Mouse (Mus musculus) heart, embryonic 16.5 days (tissue): Measurements from ENCODE around the gene Prkcb. TPM values are rescaled to one million over a fixed set of nuclear protein-coding genes. Genes with fewer than 3 reads are reported as not detected.

Source experiments
- ATAC-seq: fragments of 200-750 bp; cut with Nextera tagmentation; replicated peaks from 2 replicates; pipeline ENCODE4 v1.8.0; 2017; ENCODE audit warnings: moderate number of reproducible peaks; ENCODE audit not compliant: insufficient read depth, low FRiP score; ENCODE audit errors: extremely low read depth
- H3K27ac ChIP-seq: fragments of 300-500 bp; sonication (generic); 2 replicates; pipeline ENCODE4 v1.5.1; 2014; ENCODE audit warnings: mild to moderate bottlenecking, low read length, control low read depth, moderate library complexity
- H3K27me3 ChIP-seq: fragments of 300-500 bp; sonication (generic); 2 replicates; pipeline ENCODE4 v1.6.1; 2014; ENCODE audit warnings: low read length, mixed read lengths; ENCODE audit not compliant: control insufficient read depth, insufficient read depth
- H3K36me3 ChIP-seq: fragments of 300-500 bp; sonication (generic); 2 replicates; pipeline ENCODE4 v1.6.1; 2014; ENCODE audit not compliant: control insufficient read depth, insufficient read depth
- H3K4me1 ChIP-seq: fragments of 300-500 bp; sonication (generic); 2 replicates; pipeline ENCODE4 v1.6.1; 2014; ENCODE audit warnings: low read length, mixed read lengths; ENCODE audit not compliant: control insufficient read depth, insufficient read depth
- H3K4me2 ChIP-seq: fragments of 300-500 bp; sonication (generic); 2 replicates; pipeline ENCODE4 v1.6.1; 2014; ENCODE audit warnings: low read depth, mild to moderate bottlenecking, control low read depth, low read length
- H3K4me3 ChIP-seq: fragments of 300-500 bp; sonication (generic); 2 replicates; pipeline ENCODE4 v1.5.1; 2014; ENCODE audit warnings: mild to moderate bottlenecking, control low read depth, low read length
- H3K9ac ChIP-seq: fragments of 300-500 bp; sonication (generic); 2 replicates; pipeline ENCODE4 v1.6.1; 2014; ENCODE audit warnings: low read length, control low read depth
- H3K9me3 ChIP-seq: fragments of 300-500 bp; sonication (generic); replicated peaks from 2 replicates; pipeline ENCODE4 v1.6.1; 2016; ENCODE audit warnings: low read length; ENCODE audit not compliant: control insufficient read depth
- WGBS: fragments of 180-500 bp; shearing (Covaris S2); extraction: QIAGEN DNeasy Blood & Tissue Kit; methylation state at CpG from one replicate; pipeline ENCODE4 v1.1.7; 2014; 5-methylcytosine and 5-hydroxymethylcytosine counted together
- polyA plus RNA-seq: library from polyadenylated mRNA; unstranded; fragments of >200 nt; fragmentation: Nextera tagmentation; extraction: Ambion mirVana; gene quantifications from 2 replicates; pipeline ENCODE4 v1.2.1, GENCODE M21; 2015

Prkcb gene
- polyA plus RNA-seq, 1 experiment from 2014 or later, result 12.0 TPM

DNA sequence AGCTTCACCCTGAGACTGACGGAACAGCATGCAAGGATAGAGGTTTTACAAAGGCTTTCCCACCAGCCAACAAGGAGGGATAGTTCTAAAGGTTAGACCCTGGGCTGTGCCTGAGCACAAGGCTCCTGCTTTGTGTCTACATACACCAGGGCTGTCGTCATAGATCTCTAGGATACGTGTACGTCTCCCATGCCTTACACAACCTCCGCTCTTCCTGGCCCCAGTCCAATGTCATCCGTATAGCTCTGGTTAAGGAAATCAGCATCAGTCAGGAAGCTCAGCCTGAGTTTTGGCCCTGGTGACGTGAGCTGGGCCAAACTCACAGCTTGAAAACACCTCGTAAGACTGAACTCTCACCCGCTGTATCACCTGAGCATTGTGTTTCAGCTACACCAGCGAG, 307.3 kb downstream of the Prkcb start:
- H3K9me3 ChIP-seq, result no peaks in the 10 kb centered on the region
- no peak; the same call in 1 of the 2 replicates for ATAC-seq
- no peak overlapping the region for H3K27ac ChIP-seq
- H3K4me1 ChIP-seq, result no peaks in the 10 kb centered on the region
- no peaks in the 10 kb centered on the region for H3K36me3 ChIP-seq
- no peak overlapping the region for H3K4me3 ChIP-seq
- WGBS, result 40% methylated on average over 10 of the region's 10 CpGs
- H3K27me3 ChIP-seq, result no peaks in the 10 kb centered on the region
- H3K4me2 ChIP-seq, result no peak overlapping the region
- H3K9ac ChIP-seq, result no peak overlapping the region

- 74% methylated on average over 9 of the region's 9 CpGs for WGBS
- Histone ChIP-seq H3K36me3 (no peaks in the 10 kb centered on the region), H3K27ac (no peak overlapping the region), H3K9ac (no peak overlapping the region), H3K9me3 (no peaks in the 10 kb centered on the region), H3K27me3 (no peaks in the 10 kb centered on the region), H3K4me3 (no peak overlapping the region), H3K4me2 (no peak overlapping the region), H3K4me1 (no peaks in the 10 kb centered on the region)
- ATAC-seq, result no peak
These were observed 308.1 kb downstream of the Prkcb start for GRCm38 (mm10) chr7:122596596-122597170.

- H3K4me3 ChIP-seq, result no peak overlapping the region
- no peaks in the 10 kb centered on the region for H3K27me3 ChIP-seq
- H3K9me3 ChIP-seq, result no peaks in the 10 kb centered on the region
- no peak overlapping the region for H3K9ac ChIP-seq
- no peaks in the 10 kb centered on the region for H3K4me1 ChIP-seq
- H3K36me3 ChIP-seq, result no peaks in the 10 kb centered on the region
- WGBS, result 63% methylated on average over 7 of the region's 7 CpGs
- no peak overlapping the region for H3K4me2 ChIP-seq
- ATAC-seq, result no peak
- no peak overlapping the region for H3K27ac ChIP-seq
These were observed 308.8 kb downstream of the Prkcb start for GRCm38 (mm10) chr7:122597313-122597712.

- no peak for ATAC-seq
- no peak overlapping the region for H3K27ac ChIP-seq
- H3K27me3 ChIP-seq, result no peaks in the 10 kb centered on the region
- H3K4me3 ChIP-seq, result no peak overlapping the region
- WGBS, result 71% methylated on average over 7 of the region's 7 CpGs
- H3K9ac ChIP-seq, result no peak overlapping the region
- H3K36me3 ChIP-seq, result no peaks in the 10 kb centered on the region
- no peak overlapping the region for H3K4me2 ChIP-seq
- H3K9me3 ChIP-seq, result no peaks in the 10 kb centered on the region
- H3K4me1 ChIP-seq, result no peaks in the 10 kb centered on the region
These were observed 312.3 kb downstream of the Prkcb start for GRCm38 (mm10) chr7:122600856-122601255.

- H3K4me2 ChIP-seq, result no peak overlapping the region
- no peaks in the 10 kb centered on the region for H3K9me3 ChIP-seq
- no peak overlapping the region for H3K4me3 ChIP-seq
- H3K36me3 ChIP-seq, result no peaks in the 10 kb centered on the region
- ATAC-seq, result no peak
- H3K9ac ChIP-seq, result no peak overlapping the region
- no peaks in the 10 kb centered on the region for H3K27me3 ChIP-seq
- 76% methylated on average over 5 of the region's 5 CpGs for WGBS
- no peaks in the 10 kb centered on the region for H3K4me1 ChIP-seq
- no peak overlapping the region for H3K27ac ChIP-seq
These were observed 316.5 kb downstream of the Prkcb start for GRCm38 (mm10) chr7:122605066-122605465.

DNA sequence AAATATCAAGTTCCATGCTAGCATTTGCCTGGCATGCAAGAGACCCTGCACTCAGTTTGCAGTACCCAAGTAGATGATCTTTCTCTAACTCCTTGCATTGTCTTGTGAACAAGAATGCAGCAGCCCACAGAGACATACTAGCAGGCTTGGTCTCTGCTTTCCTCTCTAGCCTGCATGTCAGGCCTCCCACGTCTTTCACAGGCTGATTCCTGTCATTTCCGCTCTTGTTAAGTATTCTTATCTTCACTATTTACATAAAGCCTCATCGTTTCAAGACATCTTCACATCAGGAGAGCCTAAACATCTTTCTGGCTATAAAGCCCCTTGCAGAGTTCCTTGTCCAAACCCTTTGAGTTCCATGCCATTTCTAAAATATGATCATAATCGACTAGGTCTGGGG, 320.9 kb downstream of the Prkcb start:
- WGBS, result 56% methylated on average over 4 of the region's 4 CpGs
- Histone ChIP-seq H3K4me3 (no peak overlapping the region), H3K4me2 (no peak overlapping the region), H3K27ac (no peak overlapping the region), H3K9ac (no peak overlapping the region), H3K4me1 (no peaks in the 10 kb centered on the region), H3K36me3 (no peaks in the 10 kb centered on the region), H3K27me3 (no peaks in the 10 kb centered on the region), H3K9me3 (no peaks in the 10 kb centered on the region)
- ATAC-seq, result no peak

GRCm38 (mm10) chr7:122610161-122610560, 321.6 kb downstream of the Prkcb start:
- 45% methylated on average over 7 of the region's 7 CpGs for WGBS

DNA sequence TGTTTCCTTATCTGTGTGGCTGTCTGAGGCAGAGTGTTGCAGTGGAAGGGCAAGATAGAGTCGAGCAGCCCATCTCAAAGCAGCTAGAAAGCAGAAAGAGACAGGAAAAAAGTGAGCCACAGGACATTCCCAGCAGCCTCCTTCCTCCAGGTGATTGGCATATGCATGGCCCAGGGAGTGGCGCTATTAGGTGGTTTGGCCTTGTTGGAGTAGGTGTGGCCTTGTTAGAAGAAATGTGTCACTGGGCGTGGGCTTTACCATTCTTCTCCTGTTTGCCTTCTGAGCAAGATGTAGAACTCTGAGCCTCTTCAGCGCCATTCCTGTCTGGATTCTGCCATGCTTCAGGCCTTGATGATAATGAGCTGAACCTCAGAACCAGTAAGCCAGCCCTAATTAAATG, 325.3 kb downstream of the Prkcb start:
- ATAC-seq, result no peak
- 70% methylated on average over 4 of the region's 4 CpGs for WGBS

More at GRCm38 (mm10) chr7:122610161-122610560, 321.6 kb downstream of the Prkcb start:
- H3K9me3 ChIP-seq, result no peaks in the 10 kb centered on the region
- no peaks in the 10 kb centered on the region for H3K4me1 ChIP-seq
- no peak overlapping the region for H3K4me2 ChIP-seq
- no peak for ATAC-seq
- H3K4me3 ChIP-seq, result no peak overlapping the region
- no peak overlapping the region for H3K27ac ChIP-seq
- no peak overlapping the region for H3K9ac ChIP-seq
- no peaks in the 10 kb centered on the region for H3K27me3 ChIP-seq
- no peaks in the 10 kb centered on the region for H3K36me3 ChIP-seq

GRCm38 (mm10) chr7:122622125-122622774, 333.7 kb downstream of the Prkcb start:
- no peak for ATAC-seq
- Histone ChIP-seq H3K27me3 (no peaks in the 10 kb centered on the region), H3K4me2 (no peak overlapping the region), H3K4me3 (no peak overlapping the region), H3K4me1 (no peaks in the 10 kb centered on the region), H3K27ac (no peak overlapping the region), H3K36me3 (no peaks in the 10 kb centered on the region), H3K9me3 (no peaks in the 10 kb centered on the region), H3K9ac (no peak overlapping the region)
- WGBS, result 33% methylated on average over 9 of the region's 9 CpGs

More for the DNA sequence above, 325.3 kb downstream of the Prkcb start:
- Histone ChIP-seq H3K4me2 (no peak overlapping the region), H3K4me3 (no peak overlapping the region), H3K36me3 (no peaks in the 10 kb centered on the region), H3K9me3 (no peaks in the 10 kb centered on the region), H3K9ac (no peak overlapping the region), H3K4me1 (no peaks in the 10 kb centered on the region), H3K27me3 (no peaks in the 10 kb centered on the region), H3K27ac (no peak overlapping the region)
